Mouse (Mus musculus): Measurements from ENCODE around the gene Zfp74. TPM values are rescaled to one million over a fixed set of nuclear protein-coding genes. Genes with fewer than 3 reads are reported as not detected.

The Zfp74 gene
- not detected in 2 replicates for polyA plus RNA-seq (2012; ENCODE audit: insufficient read depth, insufficient read length, low replicate concordance, missing spikeins)

DNA sequence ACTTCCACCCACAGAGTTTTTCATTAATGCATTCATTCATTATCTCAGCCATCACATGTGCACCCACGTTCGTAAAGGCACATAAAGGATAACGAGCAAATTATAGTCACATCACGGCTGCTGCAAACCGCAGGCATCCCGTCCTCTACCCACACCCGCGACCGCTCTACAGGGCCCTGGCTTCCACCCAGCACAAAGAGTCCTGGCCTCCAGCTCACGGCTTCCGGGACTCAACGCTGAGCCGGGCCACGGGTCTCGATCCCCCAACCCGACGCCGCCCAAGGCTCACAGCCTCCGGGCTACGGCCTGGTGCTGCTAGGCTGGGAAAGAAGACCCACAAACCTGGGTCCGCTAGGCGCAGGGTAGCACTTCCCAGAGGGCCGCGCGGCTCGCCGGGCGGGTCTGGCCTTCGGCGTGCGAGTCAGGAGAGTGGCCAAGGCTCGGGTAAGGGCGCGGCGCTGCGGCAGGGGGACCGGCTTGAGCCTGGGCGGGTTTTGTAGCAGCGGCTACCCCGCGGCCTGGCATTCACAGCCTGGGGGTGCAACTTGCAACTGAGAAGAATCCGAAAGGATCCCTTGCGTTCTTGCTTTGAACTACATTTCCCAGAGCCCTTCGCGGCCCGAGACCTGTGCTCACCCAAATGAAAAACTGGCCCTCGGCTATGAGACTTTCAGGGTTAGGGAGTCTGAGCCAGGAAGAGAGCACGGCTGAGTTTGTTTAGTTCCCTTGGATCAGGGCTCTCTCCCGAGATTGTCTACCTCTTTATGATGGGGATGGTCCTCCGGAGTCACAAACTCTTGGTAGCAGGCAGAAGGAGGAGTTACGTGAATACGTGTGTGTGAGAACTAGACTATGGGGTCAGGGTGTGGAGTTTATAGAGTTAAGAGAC lies at the start of gene Zfp74:
TSS of gene Zfp74 (minus strand) at position 577 of the 889 bp plus-strand sequence.
- H3K4me1 ChIP-seq (ENCODE audit: control insufficient read depth, insufficient read depth, low read length): no peaks in the 10 kb centered on the region
- under 1% methylated on average over 52 of the region's 52 CpGs for WGBS
- H3K27ac ChIP-seq (ENCODE audit: insufficient read depth, low read depth, low read length): peak within 1 kb of the TSS; percentile 72
- peak within 1 kb of the TSS; percentile 84 for H3K4me3 ChIP-seq (ENCODE audit: insufficient read depth, low read depth, low read length)
- peak; percentile 46; the same call in 1 of the 2 replicates for TF ChIP-seq POLR2A (IDR thresholded peaks at IDR 0.05; ENCODE audit: insufficient read depth, low read depth, low read length)
- no peak; the same call in 1 of the 2 replicates for TF ChIP-seq CTCF (IDR thresholded peaks at IDR 0.05; ENCODE audit: insufficient read depth, low read depth, low read length)

DNA sequence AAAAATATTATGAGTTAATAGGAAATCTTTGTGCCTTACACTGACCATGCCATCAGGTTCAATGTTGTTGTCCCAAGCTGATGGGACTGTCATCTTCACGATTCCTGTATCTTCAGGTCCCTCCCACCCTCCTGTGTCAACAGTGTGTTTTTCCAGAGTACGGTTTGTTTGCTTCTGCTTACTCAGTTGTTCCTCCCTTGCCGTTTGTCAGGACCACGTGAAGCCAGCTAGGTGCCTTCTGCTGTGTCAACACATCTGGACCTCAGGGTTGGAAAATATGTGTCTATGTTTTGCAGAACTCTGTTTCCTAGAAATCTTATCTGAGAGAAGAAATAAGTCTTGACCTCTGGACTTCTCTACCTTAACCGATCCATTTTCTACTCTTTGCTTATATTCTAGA lies 46.7 kb upstream of the Zfp74 start:
- 87% methylated on average over 5 of the region's 5 CpGs for WGBS
- H3K4me3 ChIP-seq (ENCODE audit: insufficient read depth, low read depth, low read length): no peak overlapping the region
- no peaks in the 10 kb centered on the region for H3K4me1 ChIP-seq (ENCODE audit: control insufficient read depth, insufficient read depth, low read length)
- no peak overlapping the region for H3K27ac ChIP-seq (ENCODE audit: insufficient read depth, low read depth, low read length)
- TF ChIP-seq CTCF (IDR thresholded peaks at IDR 0.05; ENCODE audit: insufficient read depth, low read depth, low read length) (no peak), POLR2A (IDR thresholded peaks at IDR 0.05; ENCODE audit: insufficient read depth, low read depth, low read length) (no peak)

DNA sequence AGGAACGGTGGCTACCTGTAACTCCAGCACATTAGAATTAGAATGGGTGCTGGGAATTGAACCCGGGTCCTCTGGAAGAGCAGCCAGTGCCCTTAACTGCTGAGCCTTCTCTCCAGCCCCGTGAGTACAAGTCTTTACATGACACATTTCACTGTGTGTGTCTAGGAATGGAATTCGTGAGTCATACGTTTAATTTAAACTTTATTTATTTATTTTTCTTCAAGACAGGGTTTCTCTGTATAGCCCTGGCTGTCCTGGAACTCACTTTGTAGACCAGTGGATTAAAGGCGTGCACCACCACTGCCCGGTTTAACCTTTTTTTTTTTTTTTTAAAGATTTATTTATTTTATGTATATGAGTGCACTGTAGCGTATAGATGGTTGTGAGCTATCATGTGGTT lies 41.2 kb upstream of the Zfp74 start:
- TF ChIP-seq CTCF (IDR thresholded peaks at IDR 0.05; ENCODE audit: insufficient read depth, low read depth, low read length): no peak
- no peak for TF ChIP-seq POLR2A (IDR thresholded peaks at IDR 0.05; ENCODE audit: insufficient read depth, low read depth, low read length)
- Histone ChIP-seq H3K27ac (ENCODE audit: insufficient read depth, low read depth, low read length) (no peak overlapping the region), H3K4me1 (ENCODE audit: control insufficient read depth, insufficient read depth, low read length) (no peaks in the 10 kb centered on the region), H3K4me3 (ENCODE audit: insufficient read depth, low read depth, low read length) (no peak overlapping the region)
- 91% methylated on average over 8 of the region's 8 CpGs for WGBS

DNA sequence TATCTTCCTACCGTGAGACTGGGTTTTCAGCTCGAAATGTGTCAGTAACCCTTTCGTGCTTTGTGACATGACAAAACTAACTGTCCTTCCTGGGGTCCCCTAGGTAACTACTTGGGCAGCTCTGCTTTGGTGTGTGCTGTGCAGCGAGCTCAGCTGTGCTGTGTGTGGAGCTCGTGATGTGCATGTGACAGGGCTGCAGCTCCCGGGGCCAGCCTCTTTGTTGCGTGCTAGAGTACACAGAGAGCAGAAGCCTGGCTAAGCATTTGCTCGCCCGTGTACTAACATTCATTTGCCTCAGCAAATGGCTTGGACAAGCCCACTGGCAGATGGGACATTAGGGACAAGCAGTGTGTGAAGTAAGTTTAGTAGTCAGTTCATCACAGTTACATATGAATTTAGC lies 39.5 kb upstream of the Zfp74 start:
- TF ChIP-seq CTCF (IDR thresholded peaks at IDR 0.05; ENCODE audit: insufficient read depth, low read depth, low read length) (no peak), POLR2A (IDR thresholded peaks at IDR 0.05; ENCODE audit: insufficient read depth, low read depth, low read length) (no peak)
- no peak overlapping the region for H3K4me3 ChIP-seq (ENCODE audit: insufficient read depth, low read depth, low read length)
- 97% methylated on average over 9 of the region's 9 CpGs for WGBS
- no peak overlapping the region for H3K27ac ChIP-seq (ENCODE audit: insufficient read depth, low read depth, low read length)
- no peaks in the 10 kb centered on the region for H3K4me1 ChIP-seq (ENCODE audit: control insufficient read depth, insufficient read depth, low read length)

DNA sequence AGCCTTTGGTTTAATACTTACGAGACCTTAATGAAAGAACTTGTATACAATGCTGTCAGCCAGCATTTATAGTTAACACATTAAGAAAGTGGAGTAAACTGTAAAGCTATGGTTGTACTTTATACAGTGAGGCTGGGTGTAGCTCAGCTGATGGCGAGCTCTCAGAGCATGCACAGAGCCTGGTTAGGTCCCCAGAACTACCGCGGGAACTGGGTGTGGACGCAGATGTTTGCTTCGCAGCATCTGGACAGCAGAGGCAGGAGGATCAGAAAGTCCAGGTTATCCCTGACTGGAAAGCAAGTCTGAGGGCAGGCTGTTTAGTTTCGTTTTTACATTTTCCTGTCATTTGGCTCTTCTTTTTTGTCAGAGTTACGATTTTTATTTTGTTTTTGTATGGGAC lies 38.8 kb upstream of the Zfp74 start:
- TF ChIP-seq POLR2A (IDR thresholded peaks at IDR 0.05; ENCODE audit: insufficient read depth, low read depth, low read length) (no peak), CTCF (IDR thresholded peaks at IDR 0.05; ENCODE audit: insufficient read depth, low read depth, low read length) (no peak)
- Histone ChIP-seq H3K4me3 (ENCODE audit: insufficient read depth, low read depth, low read length) (no peak overlapping the region), H3K27ac (ENCODE audit: insufficient read depth, low read depth, low read length) (no peak overlapping the region), H3K4me1 (ENCODE audit: control insufficient read depth, insufficient read depth, low read length) (peaks cover under 1% of the 10 kb centered on the region; the same call in 1 of the 2 replicates)
- WGBS: 95% methylated on average over 8 of the region's 8 CpGs

DNA sequence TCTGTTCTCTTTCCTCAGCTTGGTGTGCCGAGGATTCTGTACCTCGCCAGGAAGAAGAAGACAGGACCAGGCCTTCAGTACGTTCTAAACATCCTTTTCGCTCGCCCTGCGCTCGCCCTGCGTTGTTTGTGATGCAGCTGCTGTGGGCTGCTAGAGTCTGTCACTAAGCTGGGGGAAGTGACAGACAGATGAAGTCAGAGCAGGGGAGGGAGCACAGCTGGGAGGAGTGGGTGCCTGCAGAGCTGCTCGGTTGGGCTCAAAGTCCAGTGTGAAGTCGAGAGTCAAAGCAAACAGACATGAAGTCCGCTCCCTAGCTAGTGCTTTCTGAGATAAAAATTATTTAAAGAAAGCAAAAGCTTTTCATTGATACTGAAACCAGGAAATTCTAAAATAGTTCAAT lies 35.1 kb upstream of the Zfp74 start:
- TF ChIP-seq CTCF (IDR thresholded peaks at IDR 0.05; ENCODE audit: insufficient read depth, low read depth, low read length) (no peak), POLR2A (IDR thresholded peaks at IDR 0.05; ENCODE audit: insufficient read depth, low read depth, low read length) (no peak)
- Histone ChIP-seq H3K4me3 (ENCODE audit: insufficient read depth, low read depth, low read length) (no peak overlapping the region), H3K27ac (ENCODE audit: insufficient read depth, low read depth, low read length) (no peak overlapping the region), H3K4me1 (ENCODE audit: control insufficient read depth, insufficient read depth, low read length) (peaks cover 2% of the 10 kb centered on the region; the same call in 1 of the 2 replicates)
- 87% methylated on average over 11 of the region's 11 CpGs for WGBS

DNA sequence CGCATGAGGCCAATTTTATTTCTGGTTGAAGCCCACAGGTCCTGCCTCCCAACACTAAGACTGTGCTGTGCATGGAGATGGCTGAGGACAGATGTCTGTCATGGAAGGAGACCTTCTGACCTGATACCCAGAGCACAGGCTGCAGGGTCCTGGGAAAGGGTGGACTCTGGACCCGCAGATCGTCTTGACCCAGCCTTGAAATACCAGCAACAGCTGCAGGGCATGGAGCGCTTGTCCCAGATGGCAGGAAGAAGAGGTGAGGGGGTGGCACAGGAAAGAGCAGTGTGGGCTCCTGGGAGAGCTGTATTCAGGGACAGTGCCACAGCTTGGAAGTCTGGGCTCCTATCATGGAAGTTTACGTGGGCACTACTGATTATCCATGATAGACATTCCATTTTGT lies 33.7 kb upstream of the Zfp74 start:
- TF ChIP-seq CTCF (IDR thresholded peaks at IDR 0.05; ENCODE audit: insufficient read depth, low read depth, low read length) (no peak), POLR2A (IDR thresholded peaks at IDR 0.05; ENCODE audit: insufficient read depth, low read depth, low read length) (no peak)
- Histone ChIP-seq H3K4me1 (ENCODE audit: control insufficient read depth, insufficient read depth, low read length) (peaks cover 6% of the 10 kb centered on the region), H3K4me3 (ENCODE audit: insufficient read depth, low read depth, low read length) (no peak overlapping the region), H3K27ac (ENCODE audit: insufficient read depth, low read depth, low read length) (no peak overlapping the region)
- WGBS: 89% methylated on average over 5 of the region's 5 CpGs

DNA sequence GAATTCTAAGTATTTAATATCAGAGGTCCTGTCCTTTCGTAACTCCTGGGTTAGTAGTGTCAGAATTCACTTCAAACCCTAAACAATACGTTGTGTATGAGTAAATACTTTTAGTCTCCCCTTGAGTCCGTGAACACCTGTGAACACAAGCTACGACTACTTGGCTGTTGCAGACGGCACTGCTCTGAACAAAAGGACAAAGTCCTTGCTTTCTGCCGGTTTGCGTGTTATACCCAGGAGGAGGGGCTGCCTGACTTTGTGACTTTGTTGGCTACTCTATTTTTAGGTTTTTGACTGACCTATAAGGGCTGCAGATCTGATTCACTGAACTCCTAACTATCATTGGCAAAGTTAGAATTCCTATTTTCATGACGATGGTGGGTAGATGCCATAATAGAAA lies 32.2 kb upstream of the Zfp74 start:
- WGBS: 86% methylated on average over 8 of the region's 8 CpGs
- peaks cover 6% of the 10 kb centered on the region for H3K4me1 ChIP-seq (ENCODE audit: control insufficient read depth, insufficient read depth, low read length)
- H3K4me3 ChIP-seq (ENCODE audit: insufficient read depth, low read depth, low read length): no peak overlapping the region
- H3K27ac ChIP-seq (ENCODE audit: insufficient read depth, low read depth, low read length): no peak overlapping the region
- TF ChIP-seq CTCF (IDR thresholded peaks at IDR 0.05; ENCODE audit: insufficient read depth, low read depth, low read length): no peak
- TF ChIP-seq POLR2A (IDR thresholded peaks at IDR 0.05; ENCODE audit: insufficient read depth, low read depth, low read length): no peak

DNA sequence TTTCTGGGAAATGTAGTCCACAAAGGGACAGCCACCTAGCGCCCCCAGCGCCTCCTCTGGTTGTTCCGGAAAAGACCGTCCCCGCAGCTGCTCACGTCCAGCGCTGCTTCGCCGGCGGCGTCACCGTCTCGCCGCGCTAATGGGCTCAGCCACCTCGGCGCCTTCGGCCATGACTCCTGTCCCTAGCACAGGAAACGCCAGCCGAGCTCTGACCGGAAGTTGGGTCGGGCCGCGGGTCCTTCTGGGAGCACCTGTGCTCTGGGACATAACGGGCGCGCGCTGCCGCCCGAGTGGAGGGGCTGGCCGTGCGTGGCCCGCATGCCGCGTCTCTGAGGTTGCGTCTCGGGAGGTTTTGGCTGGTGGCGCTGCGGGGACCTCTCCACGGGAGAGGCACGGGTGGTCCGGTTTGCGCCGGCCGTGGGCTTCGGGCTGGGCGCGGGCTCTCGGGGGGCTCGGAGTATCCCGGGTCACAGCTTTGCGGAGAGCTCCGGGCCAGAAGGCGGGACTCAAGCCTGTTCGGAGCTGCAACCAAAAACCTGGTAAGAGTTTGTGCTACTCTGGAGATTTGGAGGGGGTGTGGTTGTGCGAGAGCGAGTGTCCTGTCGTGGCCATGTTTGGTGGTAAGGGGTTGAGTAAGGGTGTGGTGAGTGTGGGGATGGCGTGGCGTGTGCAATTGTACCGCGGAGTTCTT lies 29.9 kb upstream of the Zfp74 start, which contains the start of gene Zfp568:
TSS of gene Zfp568 (plus strand) at position 266 of the 691 bp plus-strand sequence.
- TF ChIP-seq CTCF (IDR thresholded peaks at IDR 0.05; ENCODE audit: insufficient read depth, low read depth, low read length): peak; percentile 45; the same call in 1 of the 2 replicates
- TF ChIP-seq POLR2A (IDR thresholded peaks at IDR 0.05; ENCODE audit: insufficient read depth, low read depth, low read length): peak; percentile 93
- peak within 1 kb of the TSS; percentile 59 for H3K27ac ChIP-seq (ENCODE audit: insufficient read depth, low read depth, low read length)
- under 1% methylated on average over 62 of the region's 62 CpGs for WGBS
- peaks cover 6% of the 10 kb centered on the region for H3K4me1 ChIP-seq (ENCODE audit: control insufficient read depth, insufficient read depth, low read length)
- peak within 1 kb of the TSS; percentile 85 for H3K4me3 ChIP-seq (ENCODE audit: insufficient read depth, low read depth, low read length)
